Mouse (Mus musculus) stomach, postnatal 0 days (tissue): ENCODE measurements around the gene Ccdc141.

Experiments
- CTCF ChIP-seq: IDR thresholded peaks from 2 replicates; pipeline ENCODE4 v1.5.1; 2016; ENCODE audit warnings: antibody characterized with exemption, low read depth, mild to moderate bottlenecking, moderate library complexity
- EP300 ChIP-seq: optimal IDR thresholded peaks from 2 replicates; pipeline ENCODE3; 2016; ENCODE audit warnings: antibody characterized with exemption

GRCm38 (mm10) chr2:77111095-77111494 lies 59.3 kb downstream of the Ccdc141 start:
- TF ChIP-seq CTCF (no peak), EP300 (no peak)
